Mouse (Mus musculus): ENCODE measurements around the gene Med29.
"Not testable (repeated sequence)": the region's sequence is repeated elsewhere in the genome, so short reads cannot be mapped to it uniquely, and the experiment has no call there.

The Med29 gene

DNA sequence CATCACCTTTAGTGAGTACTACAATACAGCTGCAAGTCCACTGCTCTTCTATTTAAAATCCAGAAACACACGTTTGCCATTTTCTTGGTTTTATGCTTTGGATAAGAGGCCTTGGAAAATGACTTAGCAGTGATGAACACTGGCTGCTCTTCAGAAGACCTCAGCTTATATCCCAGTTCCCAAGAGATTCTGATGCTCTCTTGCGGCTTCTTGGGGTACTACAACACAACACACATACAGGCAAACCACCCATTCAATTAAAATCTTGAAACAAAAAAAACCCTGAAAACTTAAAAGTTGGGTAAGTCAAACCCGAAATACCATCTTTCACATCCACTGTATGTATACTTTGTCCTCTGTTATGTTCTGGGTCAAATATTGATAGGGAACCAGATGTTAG is 5.5 kb upstream of the Med29 start:
- no peak for DNase-seq (ENCODE audit: extremely low spot score)

DNA sequence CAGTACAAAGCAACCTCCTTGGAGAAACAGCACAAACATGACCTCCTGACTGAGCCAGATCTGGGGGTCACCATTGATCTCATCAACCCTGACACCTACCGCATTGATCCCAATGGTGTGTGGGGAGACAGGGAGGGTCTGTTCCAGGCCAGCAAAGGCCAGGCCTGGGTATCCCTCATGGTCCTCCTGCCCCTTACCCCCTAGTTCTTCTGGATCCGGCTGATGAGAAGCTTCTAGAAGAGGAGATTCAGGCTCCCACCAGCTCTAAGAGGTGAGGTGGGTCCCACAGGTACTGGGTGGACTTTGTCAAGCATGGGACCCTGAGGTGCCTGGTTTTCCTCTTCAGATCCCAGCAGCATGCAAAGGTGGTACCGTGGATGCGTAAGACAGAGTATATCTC is 2.9 kb upstream of the Med29 start:
- no peak for DNase-seq (ENCODE audit: extremely low spot score)

DNA sequence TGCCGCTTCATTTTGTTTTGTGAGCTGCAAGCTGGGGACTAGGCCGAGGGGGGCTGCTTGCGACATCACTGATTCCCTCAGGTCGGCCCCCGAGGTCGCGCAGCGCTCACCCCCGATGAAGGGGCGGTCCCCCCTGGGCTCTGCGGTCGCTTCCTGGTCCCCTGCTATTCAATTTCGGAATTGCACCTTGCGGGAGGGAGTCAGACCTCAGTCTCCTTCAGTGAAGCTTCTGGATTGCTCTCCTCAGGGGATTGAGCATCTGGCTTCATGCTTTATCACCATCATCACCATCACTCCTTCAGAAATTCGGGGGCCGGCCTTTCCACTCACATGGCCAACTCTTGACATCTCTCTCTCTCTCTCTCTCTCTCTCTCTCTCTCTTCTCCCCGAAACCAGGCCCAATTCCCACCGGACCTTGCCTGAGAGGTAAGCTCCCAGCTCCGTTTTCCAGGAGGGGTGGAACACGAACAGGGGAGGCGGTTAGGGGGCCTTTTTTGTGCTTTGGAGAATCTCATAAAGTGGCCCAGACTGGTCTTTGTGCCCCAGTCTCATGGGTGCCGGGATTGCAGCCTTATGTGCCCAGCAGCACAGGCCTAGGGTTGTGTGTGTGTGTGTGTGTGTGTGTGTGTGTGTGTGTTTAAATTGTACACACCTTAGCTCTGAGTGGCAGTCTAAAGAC is 904 bp upstream of the Med29 start:
- no peak for DNase-seq (ENCODE audit: extremely low spot score)

DNA sequence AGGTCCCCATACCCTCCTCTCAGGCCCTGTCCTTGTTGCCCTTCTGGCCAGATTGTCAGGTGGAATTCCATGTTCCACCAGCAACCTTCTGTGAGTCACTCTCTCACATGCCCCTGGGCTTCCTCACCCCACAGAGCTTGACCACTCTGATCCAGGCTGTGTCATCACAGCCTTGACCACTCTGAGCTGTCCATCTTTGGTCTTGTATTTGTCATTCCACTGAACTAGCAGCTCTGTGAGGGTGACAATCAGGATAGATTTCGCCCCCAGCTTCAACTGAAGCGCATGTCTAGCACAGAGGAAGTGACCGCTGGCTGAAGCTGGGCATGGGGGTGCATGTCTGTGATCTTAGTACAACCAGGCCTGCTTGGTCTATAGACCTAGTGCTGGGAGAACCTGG is 2.2 kb downstream of the Med29 start:
- no peak for DNase-seq (ENCODE audit: extremely low spot score)

DNA sequence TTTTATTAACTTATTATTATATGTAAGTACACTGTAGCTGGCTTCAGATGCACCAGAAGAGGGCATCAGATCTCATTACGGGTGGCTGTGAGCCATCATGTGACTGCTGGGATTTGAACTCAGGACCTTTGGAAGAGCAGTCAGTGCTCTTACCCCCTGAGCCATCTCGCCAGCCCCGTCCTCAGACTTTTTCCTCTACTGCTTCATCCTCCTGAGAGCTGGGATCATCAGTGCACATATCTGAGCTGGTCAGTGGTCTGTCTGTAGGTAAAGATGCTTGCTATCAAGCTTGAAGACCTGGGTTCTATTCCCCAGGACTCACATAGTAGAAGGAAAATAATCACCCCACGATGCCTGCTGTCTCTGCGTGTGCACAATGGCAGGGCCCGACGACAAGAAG is 5.1 kb downstream of the Med29 start:
- not testable (repeated sequence) for DNase-seq (ENCODE audit: extremely low spot score)

DNA sequence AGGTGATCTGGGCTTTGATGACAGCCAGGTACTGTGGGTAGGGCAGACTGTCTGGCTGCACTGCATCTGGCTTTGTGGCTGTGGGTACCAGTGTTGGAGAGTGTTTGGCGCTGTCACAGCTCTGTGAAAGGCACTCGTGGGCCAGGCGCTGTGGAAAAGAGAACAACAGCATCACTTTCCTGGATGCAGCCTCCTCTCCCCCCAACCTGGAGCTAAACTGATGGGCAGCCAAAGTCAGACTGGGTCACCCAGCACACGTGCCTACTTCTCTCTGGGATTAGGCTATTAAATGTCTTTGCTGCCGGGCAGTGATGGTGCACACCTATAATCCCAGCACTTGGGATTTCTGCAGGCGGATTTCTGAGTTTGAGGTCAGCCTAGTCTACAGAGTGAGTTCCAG is 5.6 kb downstream of the Med29 start:
- not testable (repeated sequence) for DNase-seq (ENCODE audit: extremely low spot score)

DNA sequence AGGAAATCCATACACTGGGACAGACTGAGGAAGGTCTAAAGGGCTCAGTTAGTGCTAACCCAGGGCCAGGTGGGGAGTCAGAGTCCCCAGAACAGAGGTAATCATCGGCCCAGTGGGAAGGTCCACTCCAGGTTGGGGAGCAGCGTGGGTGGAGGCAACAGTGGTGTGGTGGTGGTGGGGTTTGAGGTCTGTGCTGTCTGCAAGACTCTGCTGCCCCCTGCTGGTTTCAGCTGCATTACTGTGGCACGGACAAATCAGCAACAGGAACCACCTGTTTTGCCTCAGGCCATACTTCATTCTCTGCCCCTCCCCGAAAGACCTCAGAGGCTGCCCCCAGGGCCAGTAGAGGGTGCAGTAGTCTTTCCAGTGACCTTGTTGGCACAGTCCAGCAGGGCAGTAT is 6.0 kb downstream of the Med29 start:
- peak; percentile 83 for DNase-seq (ENCODE audit: extremely low spot score)

DNA sequence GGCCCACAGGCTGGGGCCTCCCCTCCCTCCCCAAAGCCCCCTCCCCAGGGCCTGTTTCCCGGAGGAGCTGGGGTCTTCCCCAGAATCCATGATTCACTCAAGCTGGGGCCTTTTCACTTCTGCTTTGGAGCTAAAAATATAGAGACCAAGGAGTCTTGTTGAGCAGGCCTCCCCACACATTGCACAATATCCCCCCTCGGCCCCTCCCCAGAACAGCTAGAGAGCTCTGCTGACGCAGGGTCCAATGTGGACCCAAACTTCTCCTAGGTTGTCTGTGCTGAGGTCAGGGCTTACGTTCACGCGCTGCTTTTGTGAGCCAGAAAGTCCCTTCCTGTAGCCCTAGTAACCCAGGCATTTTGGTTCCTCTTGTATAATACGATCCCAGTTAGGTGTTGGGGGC is 6.5 kb downstream of the Med29 start:
- no peak for DNase-seq (ENCODE audit: extremely low spot score)

DNA sequence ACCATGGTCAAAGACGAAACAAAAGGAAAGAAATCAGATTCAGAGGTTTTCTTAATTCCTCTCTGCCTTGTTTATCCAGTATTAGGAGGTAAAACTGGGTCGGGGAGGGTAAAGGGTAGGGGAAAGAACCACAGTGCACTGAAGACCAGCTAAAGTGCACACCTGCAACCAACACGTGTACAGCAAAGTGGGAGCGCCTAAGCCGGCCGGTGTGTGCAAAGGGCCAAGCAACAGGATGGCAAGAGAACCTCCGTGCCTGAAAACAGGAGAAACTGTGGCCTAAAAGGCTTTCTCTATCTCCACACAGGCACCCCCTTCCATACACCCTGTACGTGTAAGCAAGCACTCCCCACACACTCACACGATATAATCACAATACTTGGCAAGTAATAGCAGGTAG is 7.3 kb downstream of the Med29 start:
- no peak for DNase-seq (ENCODE audit: extremely low spot score)

DNA sequence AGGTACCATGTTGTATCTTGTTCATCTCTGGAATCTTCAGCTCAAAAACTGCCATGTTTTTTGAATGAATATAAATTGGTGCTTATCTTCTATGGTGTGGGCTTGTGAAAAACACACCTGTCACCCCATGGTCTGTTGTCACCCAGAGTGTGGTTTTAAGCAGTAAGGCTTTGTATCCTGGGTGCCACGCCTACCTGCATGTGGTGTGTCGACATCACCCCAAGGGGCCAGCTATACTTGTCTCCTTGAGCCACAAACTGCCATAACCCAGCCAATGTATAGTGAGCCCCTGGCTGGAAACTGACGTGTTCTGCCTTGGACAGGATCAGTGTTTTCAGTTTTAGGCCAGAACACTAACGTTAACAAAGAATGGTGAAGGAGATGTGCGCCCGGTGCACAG is 8.3 kb downstream of the Med29 start:
- no peak for DNase-seq (ENCODE audit: extremely low spot score)

DNA sequence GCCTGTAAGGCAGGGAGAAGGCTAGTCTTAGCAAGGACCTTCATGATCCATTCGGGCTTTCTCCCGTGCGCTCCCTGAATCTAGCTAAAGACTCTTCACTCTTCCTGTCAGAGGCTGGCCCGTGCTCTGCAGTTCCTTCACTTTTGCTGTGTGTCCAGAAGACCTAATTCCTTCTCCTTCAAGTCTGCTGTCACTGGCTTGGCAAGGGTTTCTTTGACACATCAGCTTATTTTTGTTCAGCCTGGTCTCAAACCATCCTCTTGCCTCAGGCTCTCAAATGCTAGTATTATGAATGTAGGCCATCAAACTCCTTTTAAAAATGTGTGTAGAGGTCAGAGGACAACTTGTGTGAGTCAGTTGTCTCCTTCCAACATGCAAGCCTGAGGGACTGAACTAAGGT is 8.9 kb downstream of the Med29 start:
- DNase-seq (ENCODE audit: extremely low spot score), result no peak

DNA sequence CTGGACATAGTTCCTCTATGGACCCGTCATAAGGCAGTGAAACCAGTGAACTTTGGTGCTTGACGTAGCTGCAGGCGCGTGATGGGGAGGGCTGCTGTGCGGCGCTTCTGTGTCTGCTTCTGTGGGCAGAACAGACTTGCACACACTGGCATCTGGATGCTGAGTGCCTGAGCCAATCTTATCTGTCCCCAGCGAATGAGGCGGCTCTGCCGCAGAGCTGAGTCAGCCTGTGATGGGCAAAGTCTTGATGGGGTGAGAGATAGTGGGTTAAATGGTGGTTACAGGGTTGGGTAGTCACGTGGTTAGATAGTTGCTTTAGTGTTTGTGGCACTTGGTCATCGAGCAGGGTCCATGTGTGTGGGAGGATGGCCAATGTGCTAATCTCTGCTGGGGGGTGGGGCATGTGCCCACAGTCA is 9.5 kb downstream of the Med29 start:
- no peak for DNase-seq (ENCODE audit: extremely low spot score)

DNA sequence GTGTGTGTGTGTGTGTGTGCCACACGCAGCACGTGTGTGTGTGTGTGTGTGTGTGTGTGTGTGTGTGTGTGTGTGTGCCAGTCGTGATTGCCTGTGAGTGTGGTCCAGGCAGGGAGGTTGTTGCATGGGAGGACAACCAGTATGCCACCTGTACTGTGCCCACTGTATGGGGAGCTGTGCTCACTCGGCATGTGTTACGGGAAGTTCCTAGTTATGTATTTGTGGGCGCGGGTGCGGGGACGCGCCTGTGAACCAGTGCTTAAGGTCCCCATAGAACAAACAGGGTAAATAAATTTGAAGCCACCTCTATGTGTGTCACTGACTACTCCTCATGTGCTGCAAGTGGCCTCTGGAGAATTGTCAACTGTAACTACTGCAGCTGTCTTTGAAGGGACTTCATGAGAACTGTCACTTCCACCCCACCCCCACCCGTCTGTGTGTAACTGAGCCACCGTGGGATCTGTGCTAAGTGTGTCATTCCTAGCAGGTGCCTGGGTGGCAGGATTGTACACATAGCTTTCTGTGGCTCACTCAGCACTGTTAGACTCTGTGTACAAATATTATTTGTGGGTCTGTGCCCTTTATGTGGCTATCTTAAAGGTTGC is 10.1 kb downstream of the Med29 start:
- DNase-seq (ENCODE audit: extremely low spot score), result no peak

DNA sequence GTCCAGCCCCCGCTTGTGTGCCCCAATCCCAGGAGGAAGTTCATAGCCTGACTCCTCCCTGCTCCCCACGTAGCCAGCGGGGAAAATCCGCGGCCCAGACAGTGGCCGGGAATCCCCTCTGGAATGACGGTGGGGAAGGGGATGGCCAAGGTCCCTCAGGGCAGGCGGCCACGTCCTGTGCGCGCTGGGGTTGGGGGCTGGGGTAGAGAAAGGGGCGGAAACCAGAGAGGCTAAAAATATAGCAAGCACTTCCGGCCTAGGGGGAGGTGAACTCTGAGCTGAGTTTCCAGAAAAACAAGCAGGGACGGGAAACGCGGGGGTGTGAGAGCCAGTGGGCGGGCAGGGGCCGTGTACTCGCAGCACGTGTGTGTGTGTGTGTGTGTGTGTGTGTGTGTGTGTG is 10.6 kb downstream of the Med29 start:
- peak; percentile 83 for DNase-seq (ENCODE audit: extremely low spot score)

DNA sequence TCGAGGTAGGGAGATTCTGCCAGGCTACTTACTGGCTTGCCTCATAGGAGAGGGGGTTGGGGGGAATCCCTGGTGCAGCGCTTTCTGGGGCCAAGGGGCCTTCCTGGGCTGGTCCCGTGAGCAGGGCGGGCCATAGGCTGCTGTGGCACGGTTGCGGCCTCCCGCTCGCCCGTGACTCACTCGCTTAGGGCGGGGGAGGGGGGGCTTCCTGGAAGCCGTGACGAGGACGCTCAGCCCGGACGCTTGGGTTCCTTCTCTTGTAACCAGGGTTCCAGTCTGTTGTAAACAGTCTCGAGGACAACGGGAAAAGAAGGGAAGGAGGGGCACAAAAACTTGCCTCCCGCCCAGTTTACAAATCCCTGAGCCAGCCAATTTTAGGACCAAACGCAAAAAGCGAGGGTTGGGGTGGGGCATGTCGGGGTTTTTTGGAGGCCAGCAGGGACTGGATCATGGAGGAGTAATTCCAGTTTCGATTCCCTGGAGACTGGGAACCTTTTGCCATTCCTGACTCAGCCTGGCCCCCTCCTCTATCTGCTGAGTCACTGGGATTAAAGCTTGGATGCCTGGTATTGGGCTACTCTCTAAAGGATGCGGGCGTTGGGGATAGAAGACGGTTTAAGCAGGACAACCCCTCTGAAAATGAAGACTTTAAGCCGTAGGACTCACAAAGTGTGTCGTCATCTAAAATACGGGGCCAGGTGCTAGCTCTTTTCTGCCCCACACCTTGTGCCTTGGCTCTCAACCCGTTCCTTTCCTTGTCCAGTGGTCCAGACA is 11.3 kb downstream of the Med29 start:
- DNase-seq (ENCODE audit: extremely low spot score), result no peak

DNA sequence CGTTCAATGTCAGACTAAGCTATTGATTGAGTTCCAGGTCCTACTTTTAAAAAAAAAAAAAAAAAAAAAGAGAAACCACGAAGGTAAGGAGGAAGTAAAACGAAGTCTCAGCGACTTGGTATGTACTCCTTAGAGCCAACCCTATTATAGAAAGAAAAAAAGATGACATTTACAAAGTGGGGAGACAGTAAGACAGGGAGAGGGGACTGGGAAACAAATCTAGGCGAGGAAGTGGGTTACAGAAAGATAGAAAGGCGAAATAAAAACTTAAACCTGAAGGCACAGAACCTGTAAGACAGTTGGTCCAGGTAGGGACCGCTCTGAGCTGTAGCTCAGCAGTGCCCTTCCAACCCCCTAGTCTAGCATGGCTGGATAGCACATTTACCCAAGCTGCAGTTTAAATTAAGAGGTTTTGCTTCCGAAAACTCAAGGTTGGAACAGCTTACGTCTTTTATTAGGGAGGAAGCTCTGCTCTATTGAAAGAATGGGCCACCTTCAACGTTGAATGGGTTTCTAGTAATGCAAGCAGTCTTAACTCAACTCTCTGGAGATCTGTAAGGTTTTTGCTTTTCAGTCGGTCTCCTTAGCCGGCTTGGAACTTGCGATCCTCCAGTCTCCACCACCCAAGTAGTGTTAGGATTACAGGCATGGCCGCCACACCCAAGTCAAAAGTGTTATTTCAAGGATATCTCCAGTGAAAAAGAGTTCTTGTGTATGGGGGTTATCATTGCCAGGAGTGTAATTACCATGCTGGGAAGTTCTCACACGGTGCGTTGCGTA is 12.1 kb downstream of the Med29 start, which contains the start of gene Zfp36:
TSS of gene Zfp36 (minus strand) at position 17 of the 780 bp plus-strand sequence.
- DNase-seq (ENCODE audit: extremely low spot score), result no peak

DNA sequence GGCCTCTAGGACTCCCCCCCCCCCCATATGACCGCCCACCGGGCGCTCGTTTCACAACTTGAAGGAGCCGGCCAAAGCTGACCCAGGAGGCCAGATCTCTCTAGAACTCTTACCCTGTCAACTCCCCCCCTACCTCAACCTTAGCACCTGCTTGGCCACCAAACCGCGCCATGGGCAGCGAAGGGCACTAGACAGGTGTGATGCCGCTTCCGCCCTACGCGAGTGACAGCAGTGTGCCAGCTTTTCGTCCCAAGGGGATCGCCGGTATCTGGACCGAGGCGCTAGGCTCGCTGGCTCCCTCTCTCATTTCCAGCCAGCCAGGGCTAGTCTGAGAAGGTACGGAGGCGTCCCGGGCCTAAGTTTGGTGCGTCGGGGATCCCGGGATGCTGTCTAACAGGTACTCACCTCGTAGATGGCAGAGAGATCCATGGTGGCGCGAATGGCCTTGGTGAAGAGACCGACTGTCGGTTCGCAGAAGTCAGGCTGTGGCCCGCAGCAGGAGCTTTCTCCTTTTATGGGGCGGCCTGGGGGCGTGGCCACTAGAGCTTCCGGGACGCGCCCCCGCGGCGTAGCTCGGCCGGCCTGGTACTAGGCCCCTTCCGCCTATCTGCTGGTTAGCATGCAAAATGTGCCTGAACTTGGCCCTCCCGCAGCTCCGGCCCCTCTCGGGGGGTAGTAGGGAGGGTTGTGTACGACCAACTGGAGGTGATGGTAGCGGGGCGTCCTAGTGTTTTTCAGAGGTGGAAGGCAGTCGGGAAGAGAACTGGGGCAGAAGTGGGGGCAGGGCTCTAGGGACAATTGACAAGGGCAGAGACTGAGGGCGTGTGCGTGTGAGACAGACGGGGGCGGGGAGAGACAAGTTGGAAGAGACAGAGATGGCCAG is 13.5 kb downstream of the Med29 start:
- peak; percentile 86 for DNase-seq (ENCODE audit: extremely low spot score)

DNA sequence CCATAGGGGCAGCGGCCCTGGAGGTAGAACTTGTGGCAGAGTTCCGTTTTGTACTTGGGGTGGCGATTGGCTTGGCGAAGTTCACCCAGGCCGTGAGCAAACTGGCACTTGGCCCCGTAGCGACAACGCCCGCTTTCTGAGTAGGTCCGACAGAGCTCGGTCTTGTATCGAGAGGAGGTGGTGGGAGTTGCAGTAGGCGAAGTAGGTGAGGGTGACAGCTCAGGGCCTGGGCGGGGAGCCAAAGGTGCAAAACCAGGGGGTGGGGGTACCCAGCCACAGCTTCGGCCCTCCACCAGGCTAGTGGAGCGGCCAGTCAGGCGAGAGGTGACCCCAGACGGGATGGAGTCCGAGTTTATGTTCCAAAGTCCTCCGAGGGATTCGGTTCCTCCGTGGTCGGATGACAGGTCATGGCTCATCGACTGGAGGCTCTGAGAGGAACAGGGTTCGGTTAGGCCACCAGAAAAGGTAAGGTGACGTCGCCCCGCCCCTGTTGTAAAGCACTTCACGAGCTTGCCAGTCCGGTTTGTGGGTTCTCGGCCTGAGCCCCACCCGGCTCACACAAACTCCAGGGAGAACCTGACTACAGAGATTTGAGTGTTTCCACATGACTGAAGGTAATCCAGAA is 14.3 kb downstream of the Med29 start:
- DNase-seq (ENCODE audit: extremely low spot score), result no peak

DNA sequence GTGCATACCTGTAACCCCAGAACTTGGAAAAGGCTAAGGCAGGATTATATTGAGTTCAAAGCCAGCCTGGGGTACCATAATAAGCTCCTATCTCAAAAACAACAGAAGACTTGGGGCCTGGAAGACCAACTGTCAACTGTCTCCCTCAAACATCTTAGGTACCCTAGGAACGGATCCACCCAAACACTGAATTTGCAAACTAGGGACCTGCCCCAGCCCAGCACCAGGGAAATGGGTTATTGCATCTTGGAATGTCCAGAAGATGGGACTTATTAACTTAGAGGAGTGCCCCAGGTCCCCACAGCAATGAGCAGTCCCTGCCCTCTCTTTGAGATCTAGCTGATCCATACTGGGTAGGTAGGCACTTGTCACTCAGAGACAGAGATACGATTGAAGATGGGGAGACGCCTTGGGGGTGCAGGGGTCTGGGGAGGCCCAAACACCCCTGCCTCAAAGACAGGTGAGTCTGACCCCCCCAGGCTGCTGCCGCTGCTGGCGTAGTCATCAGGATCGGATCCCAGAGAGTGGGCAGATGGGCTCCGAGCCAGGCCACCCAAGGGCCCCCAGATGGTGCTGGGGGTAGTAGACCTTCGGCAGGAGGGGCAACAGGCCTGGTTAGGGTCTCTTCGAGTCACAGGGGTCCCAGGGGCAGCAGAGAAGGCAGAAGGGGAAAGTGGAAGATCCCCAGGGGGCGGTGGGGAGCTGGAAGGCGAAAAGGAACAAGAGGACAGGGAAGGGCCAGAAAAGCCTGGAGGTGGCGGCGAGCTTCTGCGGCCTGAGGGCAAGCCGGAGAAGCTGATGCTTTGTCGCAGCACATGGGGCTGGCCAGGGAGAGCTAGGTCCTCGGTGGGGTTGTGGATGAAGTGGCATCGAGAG is 15.1 kb downstream of the Med29 start:
- no peak for DNase-seq (ENCODE audit: extremely low spot score)

Data from embryo, embryonic 9.5 days (tissue).